Mouse (Mus musculus): ENCODE measurements around the gene Otub2.

The Otub2 gene

DNA sequence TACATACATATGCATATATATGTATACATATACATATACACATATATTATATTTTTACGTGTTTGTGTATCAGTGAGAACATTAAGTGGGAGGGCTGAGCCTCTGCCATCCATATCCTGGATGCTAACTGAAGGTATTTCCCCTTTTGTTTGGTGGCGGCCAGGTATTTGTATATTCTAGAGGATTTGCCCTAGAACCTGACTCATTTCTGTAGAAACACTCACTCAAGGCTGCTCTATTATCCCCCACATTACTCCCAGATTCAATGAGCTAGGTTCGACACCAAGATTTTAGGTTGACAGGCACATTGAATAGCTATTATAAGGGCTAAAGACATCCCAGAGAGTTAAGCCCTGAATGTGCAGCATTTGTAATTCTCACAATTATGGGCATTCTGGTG, 56.6 kb downstream of the Otub2 start:
- DNase-seq = no peak

DNA sequence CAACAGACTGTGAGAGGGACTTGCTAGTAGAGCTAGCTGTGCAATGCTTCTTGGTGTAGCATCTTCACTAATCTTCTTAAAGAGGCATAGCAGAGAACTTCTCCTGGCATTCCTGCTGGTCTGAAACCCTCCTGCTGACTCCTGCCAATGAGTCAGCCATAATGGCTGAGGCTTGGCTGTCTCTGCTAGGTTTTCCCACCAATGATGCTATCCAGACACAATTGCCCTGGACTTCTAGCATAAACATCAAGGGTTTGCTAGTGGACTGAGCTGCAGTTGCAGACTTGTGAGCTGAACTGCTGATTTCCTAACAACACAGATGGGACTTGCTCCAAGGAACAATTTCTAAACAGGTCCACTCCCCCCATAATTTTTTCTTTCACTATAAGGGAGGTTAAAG, 64.9 kb downstream of the Otub2 start:
- DNase-seq = no peak
